Mouse (Mus musculus): ENCODE data around the gene Shb. TPM values are rescaled to one million over a fixed set of nuclear protein-coding genes. Genes with fewer than 3 reads are reported as not detected.
A peak's percentile ranks its signal among the peaks of the same experiment; 100 is the strongest.

Shb gene
- total and polyA plus RNA-seq, 3 experiments: 7.7 to 15.5 (median 8.6) TPM

DNA sequence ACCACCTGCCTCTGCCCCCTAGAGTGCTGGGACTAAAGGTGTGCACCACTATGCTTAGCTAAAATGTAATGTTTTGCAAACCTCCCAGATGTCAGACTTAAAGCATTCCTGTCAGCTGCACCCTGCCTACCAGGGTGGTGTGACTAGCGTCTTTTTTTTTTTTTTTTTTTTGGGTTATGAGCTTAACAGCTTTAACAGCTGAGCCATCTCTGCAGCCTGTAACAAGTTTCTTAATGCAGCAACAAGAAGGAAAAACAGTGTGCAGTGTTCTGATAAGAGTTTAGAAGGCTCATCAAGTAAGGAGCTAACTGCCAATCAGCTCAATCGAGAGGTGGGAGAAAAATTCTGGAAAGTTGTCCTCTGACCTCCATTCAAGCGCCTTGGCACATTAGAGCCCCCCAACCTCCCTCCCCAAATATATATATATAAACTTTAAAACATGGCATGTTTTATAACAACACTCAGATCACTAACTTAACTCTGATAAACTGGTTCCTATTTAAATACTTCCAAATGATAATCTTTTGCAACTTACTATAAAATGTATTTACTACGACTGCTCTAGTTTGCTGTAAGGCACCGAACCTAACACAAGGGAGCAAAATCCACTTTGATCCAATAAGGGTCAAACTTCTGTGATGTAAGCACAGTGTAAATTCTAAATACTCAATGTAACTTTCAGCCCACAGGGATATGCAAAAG, 125.1 kb downstream of the Shb start:
- in situ Hi-C loops (cut with MboI; ENCODE audit: low pct_ligation_motif_present, low pct_unique_long_range_greater_than_20kb, low sequenced_read_pairs) (loop anchor here (10.0 kb wide), 1 partner anchor 302 kb away; the partner anchor contains the start of gene Tomm5), dilution Hi-C loops (cut with MboI; ENCODE audit: extremely low pct_ligation_motif_present, extremely low pct_unique_long_range_greater_than_20kb, low sequenced_read_pairs) (no loop called here)
- no peaks in the 10 kb centered on the region for H3K9me3 ChIP-seq (replicated peaks; ENCODE audit: low read length)
- peak overlapping the region; percentile 84; the same call in 1 of the 2 replicates for H3K27ac ChIP-seq (ENCODE audit: insufficient read depth, low read depth)
- no peak for DNase-seq (ENCODE audit: extremely low read depth)
- H3K4me2 ChIP-seq (ENCODE audit: insufficient read depth, low read depth, poor library complexity, severe bottlenecking): peak overlapping the region; percentile 93
- H3K36me3 ChIP-seq (replicated peaks in 1 of 2; ENCODE audit: control insufficient read depth in 1 of 2, insufficient read depth in 1 of 2, low read length in 1 of 2): peaks cover 20 to 26% of the 10 kb centered on the region in 2 experiments
- H3K9ac ChIP-seq (ENCODE audit: insufficient read depth, low read depth): peak overlapping the region; percentile 99
- H3K27me3 ChIP-seq (replicated peaks): no peaks in the 10 kb centered on the region
- peak overlapping the region; percentile 49 to 95 (median 93) for H3K4me3 ChIP-seq (replicated peaks in 1 of 3; ENCODE audit: low read depth in 2 of 3, low read length in 2 of 3, poor library complexity in 1 of 3)
- TF ChIP-seq POLR2A (IDR thresholded peaks at IDR 0.05; ENCODE audit: low read depth, low read length): no peak
- TF ChIP-seq ZNF384 (IDR thresholded peaks at IDR 0.05; ENCODE audit: low read depth, low read length): peak; percentile 56
- H3K4me1 ChIP-seq (ENCODE audit: control insufficient read depth in 1 of 2, insufficient read depth in 2 of 2): peaks cover 21 to 55% of the 10 kb centered on the region in 2 experiments
- peaks cover 34% of the 10 kb centered on the region for H3K79me2 ChIP-seq (replicated peaks; ENCODE audit: control insufficient read depth, extremely low read depth, insufficient read depth, poor library complexity, severe bottlenecking)

DNA sequence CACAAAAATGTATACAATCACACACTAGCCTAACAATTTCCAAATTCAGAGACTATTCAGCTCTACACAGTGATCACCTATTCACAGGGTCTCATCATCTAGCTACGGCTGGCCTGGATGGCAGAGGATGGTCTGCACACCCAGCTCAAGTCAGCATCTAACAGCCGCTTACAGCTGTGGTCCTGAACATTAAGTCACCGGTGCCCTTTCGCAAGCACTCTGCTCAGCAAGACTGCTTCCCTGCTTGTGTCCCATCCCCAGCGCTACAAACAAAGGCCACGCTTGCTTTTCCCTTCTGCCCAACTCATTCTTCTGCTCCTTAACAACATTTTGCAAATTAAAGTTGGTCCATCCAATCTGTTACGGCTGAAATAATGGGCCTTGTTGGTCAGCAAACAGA, 125.9 kb downstream of the Shb start:
- no peak overlapping the region for H3K4me3 ChIP-seq (replicated peaks in 1 of 3; ENCODE audit: low read depth in 2 of 3, low read length in 2 of 3, poor library complexity in 1 of 3)
- H3K9me3 ChIP-seq (replicated peaks; ENCODE audit: low read length): no peaks in the 10 kb centered on the region
- 0 out of 2 replicates have a peak overlapping the region, but pooled peaks have one; percentile 93 for H3K4me2 ChIP-seq (ENCODE audit: insufficient read depth, low read depth, poor library complexity, severe bottlenecking)
- TF ChIP-seq MXI1 (IDR thresholded peaks at IDR 0.05; ENCODE audit: low read depth, low read length) (no peak), JUND (conservative IDR thresholded peaks at IDR 0.05; ENCODE audit: low read depth, low read length) (no peak), ZMIZ1 (IDR thresholded peaks at IDR 0.05; ENCODE audit: low read depth, low read length) (no peak), RAD21 (IDR thresholded peaks at IDR 0.05; ENCODE audit: low read depth, low read length) (no peak), TBP (conservative IDR thresholded peaks at IDR 0.05; ENCODE audit: low read depth, low read length) (no peak), MEF2A (IDR thresholded peaks at IDR 0.05; ENCODE audit: borderline replicate concordance, low read depth, low read length) (no peak), NRF1 (IDR thresholded peaks at IDR 0.05; ENCODE audit: low read depth, low read length) (no peak), HCFC1 (IDR thresholded peaks at IDR 0.05; ENCODE audit: low read depth, low read length) (no peak), ZC3H11A (IDR thresholded peaks at IDR 0.05; ENCODE audit: low read depth, low read length) (no peak), PAX5 (IDR thresholded peaks at IDR 0.05; ENCODE audit: low read length) (no peak), ETS1 (conservative IDR thresholded peaks at IDR 0.05; ENCODE audit: low read depth, low read length) (no peak), E2F4 (IDR thresholded peaks at IDR 0.05; ENCODE audit: insufficient replicate concordance, low read depth, low read length) (no peak), SIN3A (IDR thresholded peaks at IDR 0.05; ENCODE audit: low read length) (no peak), POLR2AphosphoS2 (IDR thresholded peaks at IDR 0.05; ENCODE audit: low read depth, low read length) (no peak)
- in situ Hi-C loops (cut with MboI; ENCODE audit: low pct_ligation_motif_present, low pct_unique_long_range_greater_than_20kb, low sequenced_read_pairs) (loop anchor here (10.0 kb wide), 1 partner anchor 302 kb away; the partner anchor contains the start of gene Tomm5), dilution Hi-C loops (cut with MboI; ENCODE audit: extremely low pct_ligation_motif_present, extremely low pct_unique_long_range_greater_than_20kb, low sequenced_read_pairs) (no loop called here)
- H3K79me2 ChIP-seq (replicated peaks; ENCODE audit: control insufficient read depth, extremely low read depth, insufficient read depth, poor library complexity, severe bottlenecking): peaks cover 39% of the 10 kb centered on the region
- no peak for DNase-seq (ENCODE audit: extremely low read depth)
- peaks cover 23 to 33% of the 10 kb centered on the region in 2 experiments for H3K36me3 ChIP-seq (replicated peaks in 1 of 2; ENCODE audit: control insufficient read depth in 1 of 2, insufficient read depth in 1 of 2, low read length in 1 of 2)
- H3K27ac ChIP-seq (ENCODE audit: insufficient read depth, low read depth): no peak overlapping the region
- no peaks in the 10 kb centered on the region for H3K27me3 ChIP-seq (replicated peaks)
- no peak overlapping the region for H3K9ac ChIP-seq (ENCODE audit: insufficient read depth, low read depth)
- H3K4me1 ChIP-seq (ENCODE audit: control insufficient read depth in 1 of 2, insufficient read depth in 2 of 2): peaks cover 21 to 62% of the 10 kb centered on the region in 2 experiments

All from CH12.LX (cell line).